Mouse (Mus musculus) ovary, adult 2 months (tissue): ENCODE measurements around the gene Vipr1. TPM values are rescaled to one million over a fixed set of nuclear protein-coding genes. Genes with fewer than 3 reads are reported as not detected.

ENCODE experiments used
- polyA plus RNA-seq: library from polyadenylated mRNA; depleted of rRNA; stranded (reverse); fragments of >200 nt; gene quantifications from 2 replicates; pipeline ENCODE4 v1.2.3, GENCODE M21; 2012; rRNA removed

Gene Vipr1
- 1.4 and 2.9 TPM in 2 replicates for polyA plus RNA-seq

GRCm38 (mm10) chr9:121642401-121643181 lies at the start of gene Vipr1:
Vipr1 (plus strand) TSS chr9:121642716.

DNA sequence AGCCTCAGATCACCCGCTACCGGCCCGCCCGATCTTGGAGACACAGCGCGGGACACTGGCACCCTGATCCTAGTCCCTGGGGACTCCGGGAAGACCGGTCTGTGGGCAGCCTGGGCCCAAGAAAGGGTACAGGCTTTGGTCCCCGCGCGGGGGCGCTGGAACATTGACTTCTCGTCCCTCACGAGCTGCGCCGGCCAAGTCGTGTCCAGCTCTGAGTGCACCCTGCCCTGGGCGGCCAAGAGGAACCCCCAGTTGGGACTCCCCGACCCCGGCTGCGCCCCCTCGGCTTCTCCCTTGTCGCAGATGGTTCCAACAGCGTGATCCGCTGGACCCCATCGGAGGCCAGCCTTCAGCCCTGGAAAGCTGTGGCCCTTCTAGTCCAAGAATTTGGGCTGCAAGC lies 515 bp upstream of the Vipr1 start, which contains the start of gene Lyzl4:
TSS of gene Lyzl4 (minus strand) at position 96 of the 400 bp plus-strand sequence.

DNA sequence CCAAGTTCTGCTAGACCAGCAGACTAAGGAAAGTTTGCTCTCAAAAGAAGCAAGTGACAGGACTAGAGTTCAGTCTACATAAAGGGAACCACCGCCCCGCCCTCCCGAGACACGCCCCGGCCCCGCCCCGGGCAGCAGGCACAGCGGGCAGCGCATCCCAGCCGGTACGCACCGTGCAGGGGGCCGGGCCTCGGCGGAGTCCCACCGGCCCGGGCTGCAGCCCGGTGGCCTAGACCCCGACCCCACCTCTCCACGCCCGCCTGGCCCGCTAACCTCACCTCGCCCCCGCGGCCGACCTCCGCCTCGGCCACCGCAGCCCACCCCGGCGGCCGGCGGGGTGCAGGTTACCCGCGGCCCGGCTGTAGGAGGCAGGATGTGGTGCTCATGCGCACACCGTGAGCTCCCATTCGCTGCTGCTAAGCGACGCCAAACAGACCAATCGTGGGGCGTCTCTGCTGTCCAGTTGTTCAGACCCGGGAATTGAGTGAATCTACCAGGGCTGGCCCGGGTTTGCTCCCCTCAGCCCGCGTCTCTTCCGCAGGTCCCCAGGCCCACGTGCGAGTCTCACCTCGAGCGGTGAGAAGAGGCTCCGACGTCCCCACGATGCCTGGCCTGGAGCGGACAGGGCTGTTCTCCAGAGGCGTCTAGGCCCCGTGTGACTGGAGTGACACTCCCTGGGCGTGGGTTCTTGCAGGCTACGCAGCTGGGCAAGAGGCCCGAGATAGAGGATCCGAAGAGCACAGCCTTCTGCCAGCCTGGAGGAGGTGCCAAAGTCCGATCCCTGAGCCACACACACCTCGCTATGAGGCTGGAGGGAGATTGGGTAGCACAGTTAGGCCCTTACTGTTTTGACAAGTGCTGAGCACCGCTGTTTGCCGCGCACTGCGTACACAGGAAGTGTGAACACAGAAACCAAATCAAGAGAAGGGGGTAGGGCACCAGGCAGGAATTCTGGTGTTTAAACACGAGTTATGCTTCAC lies 62.4 kb downstream of the Vipr1 start, which contains the start of gene Sec22c:
TSS of gene Sec22c (minus strand) at position 845 of the 980 bp plus-strand sequence.

DNA sequence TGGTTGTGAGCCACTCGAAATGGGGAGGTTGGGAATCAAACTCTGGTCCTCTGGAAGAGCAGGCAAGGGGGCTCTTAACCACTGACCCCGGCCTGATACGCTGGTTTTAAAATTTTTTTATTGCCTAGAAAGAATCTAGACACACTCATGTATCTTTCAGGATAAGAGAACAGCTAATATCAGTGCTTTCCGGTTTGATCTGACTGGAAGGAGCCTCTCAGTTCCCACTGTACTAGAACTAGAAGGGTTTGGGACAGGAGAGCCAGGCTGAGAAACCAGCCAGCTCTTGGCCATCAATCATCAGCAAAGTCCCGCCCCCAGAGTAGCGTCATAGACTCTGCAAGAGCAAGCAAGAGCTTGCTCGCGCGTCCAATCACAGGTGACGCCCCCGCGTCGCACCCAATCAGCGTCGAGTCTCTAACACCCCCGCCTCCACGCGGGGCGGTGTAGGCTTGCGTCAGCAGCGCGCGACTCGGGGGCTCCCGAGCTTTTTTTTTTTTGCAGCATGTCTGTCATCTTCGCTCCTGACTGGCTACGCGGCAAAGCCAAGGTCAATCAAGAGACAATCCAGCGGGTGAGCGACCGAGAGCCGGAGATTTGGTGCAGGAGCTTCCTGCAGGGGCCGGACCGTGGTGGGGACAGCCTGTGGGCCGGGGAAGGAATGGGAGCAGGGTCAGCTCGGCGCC lies 67.5 kb downstream of the Vipr1 start, which contains the start of gene Ss18l2:
TSS of gene Ss18l2 (plus strand) at position 432 of the 686 bp plus-strand sequence.

DNA sequence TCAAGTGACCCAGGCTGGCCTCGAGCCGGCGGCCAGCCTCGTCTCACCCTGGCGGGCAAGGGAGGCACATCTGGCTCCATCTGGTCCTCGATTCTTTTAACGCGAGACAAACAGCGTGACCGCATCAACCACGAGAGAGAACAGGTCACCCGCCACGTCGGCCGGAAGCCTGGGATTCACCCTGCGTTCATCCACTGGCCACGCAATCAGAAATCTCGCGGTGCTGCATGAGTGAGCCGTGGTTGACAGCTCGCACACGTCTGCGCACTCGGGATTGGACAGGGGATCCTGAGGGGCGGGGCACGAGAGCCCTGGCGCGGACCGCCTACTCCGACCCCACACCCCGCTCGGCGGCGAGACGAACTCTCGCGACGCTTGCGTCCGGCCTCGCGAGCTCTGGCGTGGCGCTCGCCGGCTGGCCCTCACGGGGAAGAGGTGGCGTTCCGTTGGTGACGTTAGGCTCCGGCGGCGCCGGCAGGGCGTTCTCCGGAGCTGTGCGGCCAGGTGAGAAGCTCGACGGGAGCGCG lies 76.3 kb downstream of the Vipr1 start, which contains the start of gene Nktr:
TSS of gene Nktr (plus strand) at position 378 of the 527 bp plus-strand sequence.

Other genes starting within 250 kb of the Vipr1 start
- gene Cck, start 147.0 kb upstream of the Vipr1 start, polyA plus RNA-seq = 0.94 and 1.2 TPM in 2 replicates
- 0.17 and 0.39 TPM in 2 replicates for gene Lyzl4, start 620 bp upstream of the Vipr1 start, polyA plus RNA-seq
- gene Sec22c, start 62.8 kb downstream of the Vipr1 start, polyA plus RNA-seq = 7.4 and 11.1 TPM in 2 replicates
- 10.7 and 14.3 TPM in 2 replicates for gene Ss18l2, start 67.6 kb downstream of the Vipr1 start, polyA plus RNA-seq
- gene Nktr, start 76.5 kb downstream of the Vipr1 start, polyA plus RNA-seq = 46.0 and 59.0 TPM in 2 replicates
- gene Zfp651, start 116.6 kb downstream of the Vipr1 start, polyA plus RNA-seq = 72.1 and 78.1 TPM in 2 replicates
- 0.87 and 0.97 TPM in 2 replicates for gene Klhl40, start 134.9 kb downstream of the Vipr1 start, polyA plus RNA-seq
- 5.1 and 5.4 TPM in 2 replicates for gene Hhatl, start 149.8 kb downstream of the Vipr1 start, polyA plus RNA-seq
- gene Ccdc13, start 196.7 kb downstream of the Vipr1 start, polyA plus RNA-seq = 3.8 and 4.0 TPM in 2 replicates
- 11.7 and 13.6 TPM in 2 replicates for gene Higd1a, start 215.6 kb downstream of the Vipr1 start, polyA plus RNA-seq